ENCODE assay signal across 21 mouse cellular contexts in the genomic region with DNA sequence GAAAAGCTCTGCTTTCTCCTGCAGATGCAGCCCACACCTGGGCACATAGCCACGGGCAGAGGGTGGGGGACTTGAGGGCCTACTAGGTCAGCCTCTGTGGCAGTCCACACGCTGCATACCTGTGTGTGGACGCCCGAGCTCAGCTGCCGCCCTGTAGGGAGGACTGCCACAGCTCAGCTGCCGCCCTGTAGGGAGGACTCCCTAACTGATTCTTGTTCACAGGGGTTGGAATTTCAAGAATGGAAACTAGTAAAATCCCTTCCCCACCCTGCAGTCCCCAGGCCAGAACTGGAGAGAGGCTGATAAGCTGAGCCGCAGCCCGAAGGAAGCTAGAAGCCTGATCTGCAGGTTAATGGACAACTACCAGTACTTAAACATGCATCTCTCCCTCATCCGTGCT.
DNase-seq lines count a peak whose midpoint lies in the region; ATAC-seq and TF ChIP-seq lines count a peak whose summit lies in the region.
"Had no signal": no experiment of that assay in that cellular context is flagged by ENCODE, and none has a peak within 500 bp of the region (broad histone marks: within the 10 kb centered on the region; RNA-seq: fewer than 3 reads in every experiment).

No protein-coding gene starts in this region.

- H3K4me2 ChIP-seq in heart, embryonic 14.5 days (ENCODE audit: low read length): no peak overlapping the region
- no peak overlapping the region for H3K4me2 ChIP-seq in lung, embryonic 14.5 days
- H3K4me2 ChIP-seq in stomach, postnatal 0 days (replicated peaks; ENCODE audit: low read depth): no peak overlapping the region
- H3K4me2 ChIP-seq: limb, embryonic 13.5 days; midbrain, embryonic 12.5 days had no signal

- H3K4me3 ChIP-seq in heart, embryonic 14.5 days (ENCODE audit: control insufficient read depth in 1 of 2, insufficient read depth in 1 of 2, low read depth in 1 of 2, low read length in 2 of 2): no peak overlapping the region
- no peak overlapping the region for H3K4me3 ChIP-seq in lung, embryonic 14.5 days (ENCODE audit: low read depth, low read length)
- H3K4me3 ChIP-seq in brown adipose tissue, adult 24 weeks (ENCODE audit: insufficient read depth, low read depth, low read length): no peak overlapping the region
- no peak overlapping the region for H3K4me3 ChIP-seq in stomach, postnatal 0 days (ENCODE audit: low read depth, low read length)
- H3K4me3 ChIP-seq: erythroblast, embryonic 14.5 days; left cerebral cortex, adult 2 months; limb, embryonic 13.5 days; midbrain, embryonic 12.5 days had no signal

- H3K9me3 ChIP-seq in heart, embryonic 14.5 days (ENCODE audit: control insufficient read depth, low read length): no peaks in the 10 kb centered on the region
- no peaks in the 10 kb centered on the region for H3K9me3 ChIP-seq in lung, embryonic 14.5 days (ENCODE audit: low read depth, low read length)
- H3K9me3 ChIP-seq in stomach, postnatal 0 days (ENCODE audit: control insufficient read depth, low read length): no peaks in the 10 kb centered on the region
- H3K9me3 ChIP-seq: limb, embryonic 13.5 days; midbrain, embryonic 12.5 days had no signal

- no peaks in the 10 kb centered on the region for H3K27me3 ChIP-seq in heart, embryonic 14.5 days (ENCODE audit: control insufficient read depth, insufficient read depth, low read length)
- H3K27me3 ChIP-seq in lung, embryonic 14.5 days (ENCODE audit: insufficient read depth, low read length): no peaks in the 10 kb centered on the region
- H3K27me3 ChIP-seq in stomach, postnatal 0 days (ENCODE audit: control insufficient read depth, insufficient read depth, low read length): no peaks in the 10 kb centered on the region
- H3K27me3 ChIP-seq: limb, embryonic 13.5 days; midbrain, embryonic 12.5 days; Patski had no signal

- 30% methylated on average over 9 of the region's 9 CpGs for WGBS in heart, embryonic 14.5 days
- WGBS in lung, embryonic 14.5 days: 55% methylated on average over 9 of the region's 9 CpGs
- 63% methylated on average over 9 of the region's 9 CpGs for WGBS in stomach, postnatal 0 days

- no peak overlapping the region for H3K9ac ChIP-seq in heart, embryonic 14.5 days (ENCODE audit: low read length)
- H3K9ac ChIP-seq in lung, embryonic 14.5 days: no peak overlapping the region
- no peak overlapping the region for H3K9ac ChIP-seq in stomach, postnatal 0 days (ENCODE audit: low read length)
- H3K9ac ChIP-seq: limb, embryonic 13.5 days; liver, embryonic 14.5 days; midbrain, embryonic 12.5 days had no signal

- no peak for TF ChIP-seq EP300 in stomach, postnatal 0 days (optimal IDR thresholded peaks at IDR 0.05)

- H3K4me1 ChIP-seq in heart, embryonic 14.5 days (ENCODE audit: control insufficient read depth in 2 of 2, insufficient read depth in 2 of 2, low read length in 2 of 2): peaks cover 9 to 12% of the 10 kb centered on the region in 2 experiments
- H3K4me1 ChIP-seq in lung, embryonic 14.5 days (ENCODE audit: insufficient read depth): no peaks in the 10 kb centered on the region
- peaks cover 9% of the 10 kb centered on the region for H3K4me1 ChIP-seq in brown adipose tissue, adult 24 weeks (ENCODE audit: control insufficient read depth, insufficient read depth, insufficient read length, low read length)
- no peaks in the 10 kb centered on the region for H3K4me1 ChIP-seq in stomach, postnatal 0 days (replicated peaks; ENCODE audit: control insufficient read depth, insufficient read depth)
- H3K4me1 ChIP-seq: limb, embryonic 13.5 days; midbrain, embryonic 12.5 days had no signal

- peak overlapping the region in 1 of 2 experiments; percentile 14; a peak in 1 of 4 replicates for H3K27ac ChIP-seq in heart, embryonic 14.5 days (replicated peaks in 1 of 2; ENCODE audit: control insufficient read depth in 1 of 2, insufficient read depth in 1 of 2, low read depth in 2 of 2, low read length in 2 of 2)
- no peak overlapping the region for H3K27ac ChIP-seq in lung, embryonic 14.5 days (ENCODE audit: low read depth)
- 0 out of 2 replicates have a peak overlapping the region, but pooled peaks have one; percentile 22 for H3K27ac ChIP-seq in brown adipose tissue, adult 24 weeks (replicated peaks; ENCODE audit: low read depth, low read length)
- H3K27ac ChIP-seq in stomach, postnatal 0 days (replicated peaks): peak overlapping the region; percentile 8; the same call in 1 of the 2 replicates
- H3K27ac ChIP-seq: hindbrain, postnatal 0 days; left cerebral cortex, adult 2 months; limb, embryonic 13.5 days; liver, embryonic 14.5 days; midbrain, embryonic 12.5 days had no signal

- no peak for DNase-seq in heart, adult 8-10 months (ENCODE audit: low spot score)
- DNase-seq in lung, embryonic 14.5 days: peak; percentile 24
- DNase-seq in lung, postnatal 4 days: no peak
- no peak for DNase-seq in stomach, postnatal 0 days (ENCODE audit: low spot score)
- DNase-seq in layer of hippocampus, adult 18-20 months (ENCODE audit: low spot score in 2 of 2): no peak
- DNase-seq: B cell, adult 2 months; cerebellum, postnatal 25 days; gastrocnemius, postnatal 25 days; kidney, postnatal 10 days; right cerebral cortex, postnatal 4 days; thymus, adult 18-20 months had no signal

- no peaks in the 10 kb centered on the region for H3K36me3 ChIP-seq in heart, embryonic 14.5 days (ENCODE audit: control insufficient read depth, insufficient read depth, low read length)
- H3K36me3 ChIP-seq in lung, embryonic 14.5 days (ENCODE audit: insufficient read depth): no peaks in the 10 kb centered on the region
- H3K36me3 ChIP-seq in stomach, postnatal 0 days (ENCODE audit: control insufficient read depth, insufficient read depth, low read length): no peaks in the 10 kb centered on the region
- H3K36me3 ChIP-seq: limb, embryonic 13.5 days; midbrain, embryonic 12.5 days had no signal

- ATAC-seq in heart, embryonic 14.5 days (ENCODE audit: insufficient number of reproducible peaks, insufficient read depth, low FRiP score, low read depth): 0 out of 2 replicates have a peak, but pooled peaks have one; percentile 37
- peak; percentile 56; the same call in 1 of the 2 replicates for ATAC-seq in lung, embryonic 14.5 days (ENCODE audit: insufficient read depth)
- ATAC-seq in stomach, postnatal 0 days (ENCODE audit: low FRiP score, low TSS enrichment): no peak
- ATAC-seq: forebrain, embryonic 14.5 days; hindbrain, postnatal 0 days; Patski had no signal

- TF ChIP-seq CTCF in lung, embryonic 14.5 days (IDR thresholded peaks at IDR 0.05; ENCODE audit: low read depth): no peak
- TF ChIP-seq CTCF in stomach, postnatal 0 days (IDR thresholded peaks at IDR 0.05; ENCODE audit: low read depth): no peak
